Mouse (Mus musculus) embryonic fibroblast, embryonic 13.5 days (primary cell): ENCODE results near the gene Scamp4. TPM values are rescaled to one million over a fixed set of nuclear protein-coding genes. Genes with fewer than 3 reads are reported as not detected.

Experiments
- H3K27ac ChIP-seq: 2 replicates; pipeline ENCODE4 v1.5.1; 2012; ENCODE audit warnings: low read length, control low read depth, inconsistent platforms; ENCODE audit not compliant: insufficient read depth
- H3K4me1 ChIP-seq: 2 replicates; pipeline ENCODE4 v1.6.1; 2011; ENCODE audit warnings: low read length; ENCODE audit not compliant: control insufficient read depth, insufficient read depth
- H3K4me3 ChIP-seq: 2 replicates; pipeline ENCODE4 v1.5.1; 2011; ENCODE audit warnings: mild to moderate bottlenecking, control low read depth, low read length; ENCODE audit not compliant: insufficient read depth
- CTCF ChIP-seq: IDR thresholded peaks from 2 replicates; pipeline ENCODE4 v1.5.1; 2011; ENCODE audit warnings: mild to moderate bottlenecking, control low read depth, low read length, moderate library complexity, borderline replicate concordance; ENCODE audit not compliant: insufficient read depth
- POLR2A ChIP-seq: IDR thresholded peaks from 2 replicates; pipeline ENCODE4 v1.6.1; 2011; ENCODE audit warnings: low read depth, mild to moderate bottlenecking, control low read depth, low read length, moderate library complexity
- polyA plus RNA-seq: library from polyadenylated mRNA; stranded (reverse); fragments of >200 nt; gene quantifications from 2 replicates; pipeline ENCODE4 v1.2.4, GENCODE M21; 2011; ENCODE audit warnings: low read depth; ENCODE audit not compliant: missing spikeins, insufficient read length

Scamp4 gene
- polyA plus RNA-seq, 1 experiment: 62.2 TPM

DNA sequence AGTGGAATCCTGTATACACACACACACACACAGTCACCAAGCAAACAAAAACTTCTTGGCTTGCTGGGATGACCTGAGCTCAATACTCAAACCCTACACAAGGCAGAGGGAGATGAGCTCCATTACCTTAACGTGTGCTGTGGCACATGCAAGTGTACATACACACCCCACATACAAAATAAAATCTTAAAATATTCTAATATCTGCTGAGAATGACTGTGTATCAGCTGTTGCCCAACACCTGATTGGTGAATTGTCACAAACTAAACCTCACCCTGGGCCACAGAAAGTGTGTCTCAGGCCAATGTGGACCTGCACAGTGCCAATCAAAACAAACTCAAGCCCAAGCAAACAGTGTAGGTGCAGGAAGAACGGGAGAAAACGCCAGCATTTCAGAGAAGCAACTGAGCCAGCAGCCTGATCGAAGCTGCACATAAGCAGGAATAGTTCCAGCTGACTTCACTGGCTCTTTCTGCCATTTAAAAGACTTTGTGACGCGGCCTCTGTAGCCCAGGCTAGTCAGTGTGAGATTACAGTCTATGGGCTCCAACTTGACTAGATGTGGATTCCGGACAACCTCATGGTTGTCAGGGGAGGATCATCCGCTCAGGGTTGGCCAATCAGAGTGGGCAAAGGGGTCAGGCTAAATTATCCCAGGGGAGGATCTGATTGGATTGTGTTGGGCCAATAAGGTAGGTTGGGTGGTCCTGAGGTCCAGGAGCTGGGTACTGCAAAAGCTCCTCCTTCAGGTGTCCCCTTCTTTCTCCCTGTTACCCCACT is 17.0 kb downstream of the Scamp4 start:
- TF ChIP-seq CTCF (no peak), POLR2A (no peak)
- no peak overlapping the region for H3K27ac ChIP-seq
- H3K4me1 ChIP-seq: 0 out of 2 replicates have a peak, but pooled peaks cover 6% of the 10 kb centered on the region
- no peak overlapping the region for H3K4me3 ChIP-seq

DNA sequence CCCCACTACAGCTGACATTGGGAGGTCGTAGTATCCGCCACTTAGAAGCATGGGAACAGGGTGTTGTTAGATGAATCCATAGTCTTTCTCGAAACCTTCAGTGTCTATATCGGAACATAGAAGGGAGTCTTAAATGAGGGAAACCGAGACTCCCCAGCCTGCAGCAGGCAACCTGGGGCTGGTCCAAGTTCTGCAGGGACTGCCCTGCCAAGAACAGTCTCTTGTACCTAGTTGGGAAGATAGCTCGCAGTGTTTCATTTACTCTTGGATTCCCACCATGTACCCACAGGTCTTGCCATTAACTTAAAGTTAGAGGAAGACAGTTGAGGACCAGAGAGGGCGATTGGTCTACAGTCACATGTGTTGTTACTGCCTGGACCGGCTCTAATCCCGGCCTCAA is 17.7 kb downstream of the Scamp4 start:
- H3K27ac ChIP-seq: no peak overlapping the region
- TF ChIP-seq CTCF: no peak
- TF ChIP-seq POLR2A: no peak
- 0 out of 2 replicates have a peak, but pooled peaks cover 7% of the 10 kb centered on the region for H3K4me1 ChIP-seq
- no peak overlapping the region for H3K4me3 ChIP-seq

DNA sequence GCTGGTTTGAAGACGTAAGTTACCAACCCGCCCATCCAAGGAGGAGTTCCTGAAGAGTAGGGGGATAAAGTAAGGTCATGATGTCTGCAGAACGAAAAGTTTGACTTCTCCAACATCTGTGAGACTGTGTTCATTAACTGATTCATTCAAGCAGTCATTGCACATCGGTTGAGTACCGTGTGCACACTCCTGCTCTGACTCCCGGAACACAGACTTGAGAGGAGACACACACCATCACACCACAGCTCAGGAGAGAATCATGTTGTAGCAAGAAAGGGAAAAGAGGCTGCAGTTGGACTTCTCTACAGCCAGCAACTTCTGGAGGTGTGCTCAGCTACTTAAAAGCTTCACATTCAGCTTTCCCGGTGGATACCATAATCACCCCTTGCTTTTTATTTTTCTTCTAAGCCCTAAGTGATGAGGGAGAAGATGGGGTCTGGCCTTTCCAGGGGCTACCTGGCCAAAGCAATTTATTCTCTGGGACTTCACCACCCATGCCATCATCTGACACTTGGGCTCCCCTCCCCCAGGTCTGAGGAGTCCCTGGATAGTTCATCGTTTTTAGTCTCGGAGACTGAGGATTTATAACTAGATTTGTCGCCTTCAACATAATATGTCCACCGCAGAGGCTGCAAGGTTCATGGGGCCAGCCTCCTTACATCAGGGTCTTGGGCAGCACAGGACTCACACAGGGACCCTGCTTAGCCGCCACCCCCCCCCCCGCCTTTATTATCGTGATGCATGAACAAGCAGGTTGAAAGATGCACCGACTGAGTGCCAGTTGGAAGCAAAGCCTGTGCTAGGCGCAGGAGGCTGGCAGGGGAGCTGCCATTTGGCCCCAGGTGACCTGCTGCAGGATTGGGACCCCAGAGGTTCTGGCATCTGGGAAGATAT is 18.4 kb downstream of the Scamp4 start:
- peak overlapping the region; percentile 27 for H3K27ac ChIP-seq
- TF ChIP-seq CTCF (no peak), POLR2A (no peak)
- 0 out of 2 replicates have a peak, but pooled peaks cover 7% of the 10 kb centered on the region for H3K4me1 ChIP-seq
- H3K4me3 ChIP-seq: peak overlapping the region; percentile 41

DNA sequence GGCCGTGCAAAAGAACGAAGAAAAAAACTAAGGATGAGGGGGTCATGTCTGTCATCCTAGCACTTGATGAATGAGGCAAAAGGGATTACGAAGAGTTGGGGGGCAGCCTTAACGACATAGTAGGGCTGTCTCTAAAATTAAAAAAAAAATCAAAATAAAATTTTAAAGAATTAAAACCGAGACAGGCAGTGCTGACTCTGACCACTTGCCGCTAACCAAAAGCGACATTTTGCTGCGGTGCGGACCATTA is 18.9 kb downstream of the Scamp4 start:
- TF ChIP-seq POLR2A (no peak), CTCF (no peak)
- peak overlapping the region; percentile 27 for H3K27ac ChIP-seq
- peak overlapping the region; percentile 41 for H3K4me3 ChIP-seq
- H3K4me1 ChIP-seq: 0 out of 2 replicates have a peak, but pooled peaks cover 7% of the 10 kb centered on the region

DNA sequence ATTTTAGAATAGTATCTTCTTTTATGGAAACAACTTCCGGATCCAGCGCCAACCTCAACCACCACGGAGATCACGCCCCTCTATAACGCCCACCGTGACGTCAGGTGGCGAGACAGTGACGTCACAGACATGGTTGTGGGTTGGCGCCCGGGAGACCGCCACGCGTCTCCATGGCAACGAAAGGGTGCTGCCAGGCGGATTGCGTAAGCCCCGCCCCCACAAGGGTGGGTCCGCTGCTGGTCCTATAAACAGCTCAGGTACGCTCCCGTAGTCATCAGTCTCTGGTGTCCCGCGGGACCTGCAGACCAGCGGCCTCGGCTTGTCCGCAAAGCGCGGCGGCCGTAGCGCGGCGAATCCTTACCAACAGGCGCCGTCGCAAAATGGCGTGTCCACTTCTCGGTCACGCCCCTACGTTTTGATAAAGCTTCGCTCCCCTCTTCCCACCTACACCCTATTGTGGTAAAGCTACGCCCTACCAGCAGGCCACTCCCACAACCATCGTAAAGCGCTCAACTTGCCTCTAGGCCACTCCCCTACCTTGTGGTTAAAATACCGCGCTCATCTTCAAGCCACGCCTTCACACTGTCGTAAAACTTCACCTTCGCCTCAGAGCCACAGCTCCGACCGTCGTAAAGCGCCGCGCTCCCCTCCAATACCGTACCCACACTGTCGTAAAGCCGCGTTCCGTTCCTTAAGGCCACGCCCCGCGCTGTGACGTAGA is 19.4 kb downstream of the Scamp4 start:
- Histone ChIP-seq H3K4me3 (peak overlapping the region; percentile 44), H3K4me1 (0 out of 2 replicates have a peak, but pooled peaks cover 7% of the 10 kb centered on the region), H3K27ac (peak overlapping the region; percentile 83)
- TF ChIP-seq POLR2A (peak; percentile 59), CTCF (no peak)

DNA sequence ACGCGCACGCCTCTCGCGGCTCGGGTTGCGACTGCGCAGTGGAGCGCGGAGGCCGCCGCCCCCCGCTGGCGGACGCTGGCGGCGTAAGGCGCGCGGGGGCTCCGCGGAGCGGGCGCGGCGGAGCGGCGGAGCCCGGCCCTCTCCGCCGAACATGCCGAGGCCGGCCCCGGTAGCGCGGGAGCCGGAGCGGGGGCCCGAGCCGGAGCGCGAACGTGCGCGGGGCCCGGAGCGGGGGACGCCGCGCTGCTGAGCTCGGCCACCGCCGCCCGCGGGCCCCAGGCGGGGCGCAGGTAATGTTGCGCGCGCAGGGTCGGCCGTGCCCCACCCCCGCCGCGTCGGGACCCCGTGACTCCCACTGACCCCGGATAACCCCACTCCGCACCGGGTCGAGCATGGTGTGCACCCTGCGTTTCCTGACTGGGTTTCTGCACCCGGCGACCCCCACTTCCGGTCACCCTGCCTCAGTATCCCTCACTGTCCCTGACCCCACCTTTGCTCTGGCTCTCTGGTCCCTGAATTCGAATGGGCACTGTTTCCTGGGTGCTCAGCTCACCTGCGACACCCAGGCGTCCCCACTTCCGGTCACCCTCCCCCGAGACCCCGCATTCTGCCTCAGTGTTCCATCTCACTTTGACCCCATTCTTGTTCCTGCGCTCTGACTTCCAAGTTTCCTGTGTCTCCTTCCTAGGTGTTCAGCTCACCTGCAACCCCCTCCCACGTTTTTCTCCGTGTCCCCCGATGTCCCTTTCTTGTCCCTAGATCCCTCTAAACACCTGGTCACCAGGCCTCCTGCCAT is 20.2 kb downstream of the Scamp4 start, which contains the start of gene Csnk1g2:
Csnk1g2 (plus strand) TSS at position 178 of the 796 bp plus-strand sequence.
- H3K4me3 ChIP-seq: peak within 1 kb of the TSS; percentile 81
- peak within 1 kb of the TSS; percentile 83 for H3K27ac ChIP-seq
- H3K4me1 ChIP-seq: 0 out of 2 replicates have a peak, but pooled peaks cover 7% of the 10 kb centered on the region
- TF ChIP-seq POLR2A (peak; percentile 67), CTCF (no peak)

DNA sequence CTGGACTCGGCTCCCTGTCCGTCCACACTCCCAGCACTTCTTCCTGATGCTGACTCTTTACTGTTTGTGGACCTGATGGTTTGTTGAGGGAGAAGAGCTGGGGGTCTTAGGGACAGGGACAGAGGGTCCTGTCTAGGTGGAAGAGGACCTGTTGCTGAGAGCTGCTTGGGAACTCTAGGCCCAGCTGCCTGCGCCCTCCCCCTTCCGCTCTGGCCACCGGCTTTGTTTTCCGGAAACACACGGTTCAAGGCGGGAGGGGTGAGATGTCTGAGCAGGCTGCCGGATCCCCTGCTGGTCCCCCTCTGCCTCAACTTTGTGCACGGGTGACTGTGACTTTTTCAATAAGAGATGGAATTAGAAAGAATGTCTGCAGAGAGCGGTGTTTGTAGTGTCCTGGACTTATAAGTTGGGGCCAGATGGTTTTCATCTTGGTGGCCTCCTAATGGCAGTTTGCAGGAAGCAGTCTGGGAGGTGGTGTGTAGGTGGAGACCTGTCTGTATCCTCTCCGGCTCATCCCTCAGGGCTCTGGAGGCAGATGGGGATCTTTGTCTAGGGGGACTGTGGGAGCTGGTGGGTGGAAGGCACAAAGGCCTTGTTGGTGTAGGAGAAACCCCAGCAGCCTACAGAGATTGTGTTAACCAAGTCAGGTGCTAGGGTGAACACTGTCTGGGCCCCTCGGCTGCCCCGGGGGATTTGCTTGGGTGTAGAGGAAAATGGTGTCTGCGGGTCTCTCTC is 21.0 kb downstream of the Scamp4 start:
- Histone ChIP-seq H3K4me3 (peak overlapping the region; percentile 81), H3K27ac (peak overlapping the region; percentile 63)

DNA sequence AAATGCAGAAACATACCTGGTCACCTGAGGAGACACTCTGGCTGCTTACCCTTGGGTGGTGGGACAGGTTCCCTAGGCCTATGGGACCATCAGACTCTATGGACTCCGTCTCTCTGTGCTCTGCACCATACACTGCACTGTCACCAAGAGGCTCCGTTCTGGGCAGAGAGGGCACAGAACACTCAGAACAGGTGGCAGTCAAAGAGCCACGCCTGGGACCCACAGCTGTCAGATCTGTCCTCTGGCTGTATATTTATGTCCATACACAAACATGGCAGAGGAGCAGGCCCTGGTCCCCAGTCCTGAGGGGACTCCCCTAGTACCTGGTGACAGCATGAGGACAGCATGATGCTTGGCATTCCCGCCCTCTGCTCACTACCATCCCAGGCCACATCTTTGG is 23.1 kb downstream of the Scamp4 start:
- Histone ChIP-seq H3K4me1 (0 out of 2 replicates have a peak, but pooled peaks cover 7% of the 10 kb centered on the region), H3K4me3 (no peak overlapping the region), H3K27ac (no peak overlapping the region)
- no peak for TF ChIP-seq CTCF
- no peak for TF ChIP-seq POLR2A

More for the DNA sequence above, 21.0 kb downstream of the Scamp4 start:
- TF ChIP-seq CTCF (no peak), POLR2A (0 out of 2 replicates have a peak, but pooled peaks have one; percentile 32)
- H3K4me1 ChIP-seq: 0 out of 2 replicates have a peak, but pooled peaks cover 7% of the 10 kb centered on the region
